Comparison of ENCODE assay signal across 26 mouse cellular contexts in the genomic region with DNA sequence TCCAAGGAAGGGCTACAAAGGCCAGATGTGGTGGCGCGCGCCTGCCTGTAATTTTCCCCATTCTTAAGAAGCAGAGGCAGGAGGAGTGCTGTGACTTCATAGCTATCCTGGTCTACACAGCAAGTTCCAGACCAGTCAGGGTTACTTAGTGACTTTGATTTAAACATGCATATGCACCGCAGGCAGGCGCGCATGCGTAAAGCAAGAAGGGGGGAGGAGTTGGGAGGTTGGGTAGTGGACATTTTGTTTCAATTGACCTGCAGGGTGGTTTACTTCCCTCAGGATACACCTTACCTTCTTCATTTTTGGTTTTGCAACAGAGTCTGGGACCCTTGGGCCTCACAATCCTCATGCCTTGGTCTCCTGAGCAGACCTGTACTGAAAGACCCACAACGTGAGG. TPM values are rescaled to one million over a fixed set of nuclear protein-coding genes. Genes with fewer than 3 reads are reported as not detected.
DNase-seq lines count a peak whose midpoint lies in the region; ATAC-seq and TF ChIP-seq lines count a peak whose summit lies in the region.
"Had no signal": no experiment of that assay in that cellular context is flagged by ENCODE, and none has a peak within 500 bp of the region (broad histone marks: within the 10 kb centered on the region; RNA-seq: fewer than 3 reads in every experiment).

No protein-coding gene starts in this region.

- no peaks in the 10 kb centered on the region for H3K36me3 ChIP-seq in midbrain, embryonic 11.5 days (ENCODE audit: control insufficient read depth, insufficient read depth, low read length)
- no peaks in the 10 kb centered on the region for H3K36me3 ChIP-seq in midbrain, postnatal 0 days (ENCODE audit: insufficient read depth, low read length)
- no peaks in the 10 kb centered on the region for H3K36me3 ChIP-seq in ES-E14 (ENCODE audit: control insufficient read depth, insufficient read depth, low read length, poor library complexity, severe bottlenecking)
- no peaks in the 10 kb centered on the region for H3K36me3 ChIP-seq in heart, embryonic 12.5 days
- H3K36me3 ChIP-seq: G1E had no signal

- peaks cover 11% of the 10 kb centered on the region for H3K4me1 ChIP-seq in midbrain, embryonic 11.5 days (ENCODE audit: control insufficient read depth, insufficient read depth, low read length)
- no peaks in the 10 kb centered on the region for H3K4me1 ChIP-seq in midbrain, postnatal 0 days (ENCODE audit: insufficient read depth, low read length)
- H3K4me1 ChIP-seq in ES-E14 (ENCODE audit: control insufficient read depth in 2 of 2, insufficient read depth in 2 of 2, low read length in 2 of 2, poor library complexity in 1 of 2) = peaks cover 0 to 10% of the 10 kb centered on the region in 2 experiments; a peak in 1 of 4 replicates
- no peaks in the 10 kb centered on the region for H3K4me1 ChIP-seq in heart, embryonic 12.5 days (replicated peaks)

- H3K27me3 ChIP-seq in midbrain, embryonic 11.5 days (ENCODE audit: control insufficient read depth, insufficient read depth, low read length) = peaks cover 2% of the 10 kb centered on the region; the same call in 1 of the 2 replicates
- no peaks in the 10 kb centered on the region for H3K27me3 ChIP-seq in midbrain, postnatal 0 days (ENCODE audit: insufficient read depth, low read length)
- H3K27me3 ChIP-seq in heart, embryonic 12.5 days (replicated peaks) = peaks cover 16% of the 10 kb centered on the region

- no peak overlapping the region for H3K27ac ChIP-seq in midbrain, embryonic 11.5 days (ENCODE audit: low read depth, low read length)
- H3K27ac ChIP-seq in midbrain, postnatal 0 days (ENCODE audit: low read depth, low read length) = no peak overlapping the region
- peak overlapping the region; percentile 46; the same call in 1 of the 2 replicates for H3K27ac ChIP-seq in ES-E14 (ENCODE audit: insufficient read depth, low read depth, low read length, poor library complexity, severe bottlenecking)
- H3K27ac ChIP-seq in heart, embryonic 12.5 days (ENCODE audit: poor library complexity, severe bottlenecking) = no peak overlapping the region

- no peak overlapping the region for H3K9ac ChIP-seq in midbrain, embryonic 11.5 days (ENCODE audit: low read length)
- H3K9ac ChIP-seq in midbrain, postnatal 0 days (replicated peaks; ENCODE audit: low read length, poor library complexity, severe bottlenecking) = no peak overlapping the region
- H3K9ac ChIP-seq in ES-E14 (ENCODE audit: insufficient read depth, low read depth, low read length, poor library complexity, severe bottlenecking) = no peak overlapping the region
- H3K9ac ChIP-seq in heart, embryonic 12.5 days = no peak overlapping the region

- 51% methylated on average over 8 of the region's 8 CpGs for WGBS in midbrain, embryonic 11.5 days
- WGBS in midbrain, postnatal 0 days = 74% methylated on average over 8 of the region's 8 CpGs
- WGBS in heart, embryonic 12.5 days = 77% methylated on average over 8 of the region's 8 CpGs

- ATAC-seq in midbrain, embryonic 11.5 days (ENCODE audit: low FRiP score) = no peak
- no peak for ATAC-seq in midbrain, postnatal 0 days (ENCODE audit: low FRiP score)
- no peak for ATAC-seq in heart, embryonic 12.5 days (ENCODE audit: insufficient number of reproducible peaks, low FRiP score)
- ATAC-seq: activated CD4-positive, CD25-positive, alpha-beta regulatory T cell, adult 4 months; CD4-positive, CD25-positive, alpha-beta regulatory T cell, adult 4 months; Patski had no signal

- no peak overlapping the region for H3K4me2 ChIP-seq in midbrain, embryonic 11.5 days
- H3K4me2 ChIP-seq in midbrain, postnatal 0 days (ENCODE audit: low read depth, low read length, poor library complexity, severe bottlenecking) = no peak overlapping the region
- no peak overlapping the region for H3K4me2 ChIP-seq in heart, embryonic 12.5 days

- no peak overlapping the region for H3K4me3 ChIP-seq in midbrain, embryonic 11.5 days (ENCODE audit: low read depth, low read length)
- H3K4me3 ChIP-seq in midbrain, postnatal 0 days (ENCODE audit: low read depth, low read length) = no peak overlapping the region
- H3K4me3 ChIP-seq in ES-E14 (ENCODE audit: insufficient read depth in 1 of 2, low read depth in 1 of 2, low read length in 2 of 2, poor library complexity in 1 of 2, severe bottlenecking in 1 of 2) = no peak overlapping the region
- H3K4me3 ChIP-seq in heart, embryonic 12.5 days = no peak overlapping the region

- in situ Hi-C loops in ES-E14 (cut with MboI; ENCODE audit: low sequenced_read_pairs in 2 of 2, unreplicated experiment in 2 of 2) = no loop called here

- peak; percentile 87 for DNase-seq in midbrain, embryonic 11.5 days (ENCODE audit: low spot score, missing footprints)
- DNase-seq in midbrain, postnatal 0 days (ENCODE audit: low spot score) = no peak
- peak; percentile 54 for DNase-seq in testis, postnatal 14 days (ENCODE audit: low spot score)
- DNase-seq in testis, postnatal 10 days (ENCODE audit: low spot score) = no peak
- no peak for DNase-seq in ES-E14 (ENCODE audit: low read depth, low spot score)
- peak; percentile 59 for DNase-seq in R1 (ENCODE audit: low read depth, low spot score)
- no peak for DNase-seq in right cerebral cortex, postnatal 25 days
- DNase-seq: adrenal gland, adult 2 months; adrenal gland, adult 8-10 months; adrenal gland, postnatal 10 days; adrenal gland, postnatal 14 days; adrenal gland, postnatal 25 days; adrenal gland, postnatal 36 days; B cell, adult 2 months; cerebellum, adult 11 months; cerebellum, adult 11-12 months; cerebellum, adult 18-20 months; cerebellum, adult 2 months had no signal

- no peak for TF ChIP-seq CTCF in midbrain, postnatal 0 days (IDR thresholded peaks at IDR 0.05)

- no peaks in the 10 kb centered on the region for H3K9me3 ChIP-seq in midbrain, embryonic 11.5 days (ENCODE audit: control insufficient read depth, low read length)
- H3K9me3 ChIP-seq in midbrain, postnatal 0 days (ENCODE audit: low read length) = no peaks in the 10 kb centered on the region
- H3K9me3 ChIP-seq in ES-E14 (ENCODE audit: control insufficient read depth, insufficient read depth, low read depth, low read length) = no peaks in the 10 kb centered on the region
- no peaks in the 10 kb centered on the region for H3K9me3 ChIP-seq in heart, embryonic 12.5 days (replicated peaks)

TF ChIP-seq in ES-E14, 5 proteins besides CTCF, POLR2A, EP300 and RAD21:
- no peak for TF ChIP-seq MAFK (IDR thresholded peaks at IDR 0.05; ENCODE audit: insufficient read depth, low read depth, low read length)
- TF ChIP-seq ZNF384 (IDR thresholded peaks at IDR 0.05; ENCODE audit: low read depth, low read length) = no peak
- no peak for TF ChIP-seq CHD2 (IDR thresholded peaks at IDR 0.05; ENCODE audit: low read depth, low read length)
- no peak for TF ChIP-seq HCFC1 (IDR thresholded peaks at IDR 0.05; ENCODE audit: borderline replicate concordance, insufficient read depth, low read length)
- no peak for TF ChIP-seq ZC3H11A (IDR thresholded peaks at IDR 0.05; ENCODE audit: borderline replicate concordance, low read depth, low read length)

RNA-seq across cellular contexts. Expression of gene Tmem130, which starts 32.4 kb away (rescaled TPM):
- 20.1 and 20.6 TPM in 2 replicates for polyA plus RNA-seq in midbrain, embryonic 11.5 days (2014; fragmentation: Nextera tagmentation; extraction: Ambion mirVana)
- total RNA-seq in midbrain, postnatal 0 days (2014; rRNA removed) = 375 and 444 TPM in 2 replicates
- 603 and 636 TPM in 2 replicates for polyA plus RNA-seq in midbrain, postnatal 0 days (2015; fragmentation: Nextera tagmentation; extraction: Ambion mirVana)
- total RNA-seq in ES-E14 (2012; rRNA removed) = 1.4 and 2.1 TPM in 2 replicates
- 0.46 and 0.93 TPM in 2 replicates for polyA plus RNA-seq in heart, embryonic 12.5 days (2016; fragmentation: Nextera tagmentation; extraction: Ambion mirVana)
- total RNA-seq: CH12.LX, G1E, MEL had no signal
- polyA plus RNA-seq: activated CD4-positive, CD25-positive, alpha-beta regulatory T cell, adult 4 months; C2C12; CD4-positive, CD25-positive, alpha-beta regulatory T cell, adult 4 months had no signal

RNA-seq across cellular contexts. Expression of gene Trrap, which starts 38.3 kb away (rescaled TPM):
- 85.1 and 91.8 TPM in 2 replicates for polyA plus RNA-seq in midbrain, embryonic 11.5 days (2014; fragmentation: Nextera tagmentation; extraction: Ambion mirVana)
- 136 and 166 TPM in 2 replicates for total RNA-seq in midbrain, postnatal 0 days (2014; rRNA removed)
- 53.2 and 66.8 TPM in 2 replicates for polyA plus RNA-seq in midbrain, postnatal 0 days (2015; fragmentation: Nextera tagmentation; extraction: Ambion mirVana)
- 104 and 105 TPM in 2 replicates for total RNA-seq in ES-E14 (2012; rRNA removed)
- polyA plus RNA-seq in heart, embryonic 12.5 days (2016; fragmentation: Nextera tagmentation; extraction: Ambion mirVana) = 61.5 and 66.0 TPM in 2 replicates

Comparison
In these comparisons a context has a peak if more than half of its experiments do, and no peak if none do; other contexts are left out.
1. DNase-seq: peak in midbrain, embryonic 11.5 days (single experiment), testis, postnatal 14 days (single experiment) and R1 (single experiment); none in midbrain, postnatal 0 days (single experiment), testis, postnatal 10 days (single experiment), ES-E14 (single experiment) and right cerebral cortex, postnatal 25 days (single experiment).
2. RNA of gene Tmem130, which starts 32.4 kb away (polyA plus RNA-seq): 603 to 636 TPM in midbrain, postnatal 0 days; 20.1 to 20.6 TPM in midbrain, embryonic 11.5 days and 0.46 to 0.93 TPM in heart, embryonic 12.5 days; every median in the first group is over 10 times any median in the second.